Mouse (Mus musculus) C2C12 (cell line): ENCODE results near the gene Pate2.

Experiments
- CEBPB ChIP-seq: IDR thresholded peaks from one replicate; pipeline ENCODE4 v1.6.1; 2011; ENCODE audit warnings: low read depth, mild to moderate bottlenecking, control low read depth, moderate library complexity
- CTCF ChIP-seq: IDR thresholded peaks from one replicate; pipeline ENCODE4 v1.5.1; 2011; ENCODE audit not compliant: control insufficient read depth, insufficient read depth, insufficient read length
- FOSL1 ChIP-seq: IDR thresholded peaks from one replicate; pipeline ENCODE4 v1.8.0; 2011; ENCODE audit warnings: mild to moderate bottlenecking, low read length; ENCODE audit not compliant: poor library complexity, insufficient read depth, severe bottlenecking
- MAX ChIP-seq: IDR thresholded peaks from one replicate; pipeline ENCODE4 v1.6.1; 2011; ENCODE audit warnings: mild to moderate bottlenecking, control low read depth
- MYOD1 ChIP-seq: IDR thresholded peaks from one replicate; pipeline ENCODE4 v1.6.1; 2011; ENCODE audit warnings: low read depth; ENCODE audit not compliant: control insufficient read depth, insufficient read length
- MYOG ChIP-seq: IDR thresholded peaks from one replicate; pipeline ENCODE4 v1.6.1; 2011; ENCODE audit not compliant: control insufficient read depth, insufficient read length; ENCODE audit errors: extremely low read depth
- USF1 ChIP-seq: IDR thresholded peaks from one replicate; pipeline ENCODE4 v1.6.1; 2011; ENCODE audit warnings: low read depth, mild to moderate bottlenecking, control low read depth, moderate library complexity

GRCm38 (mm10) chr9:35673557-35673956 is 103.5 kb downstream of the Pate2 start:
- TF ChIP-seq USF1 (no peak), MYOG (no peak), CTCF (no peak), MYOD1 (no peak), MAX (no peak), CEBPB (peak; percentile 55), FOSL1 (no peak)
